Mouse (Mus musculus) ZHBTc4 (cell line): Measurements from ENCODE around the gene Vegfd.

ENCODE experiments used
- DNase-seq: peaks from one replicate; pipeline ENCODE4 v3.0.0-alpha.2; 2011; ENCODE audit warnings: low read depth, low spot score

The Vegfd gene

GRCm38 (mm10) chrX:164373081-164373480 is at the start of gene Vegfd:
Gene Vegfd, plus strand, starts transcription at chrX:164373378.
- no peak for DNase-seq

DNA sequence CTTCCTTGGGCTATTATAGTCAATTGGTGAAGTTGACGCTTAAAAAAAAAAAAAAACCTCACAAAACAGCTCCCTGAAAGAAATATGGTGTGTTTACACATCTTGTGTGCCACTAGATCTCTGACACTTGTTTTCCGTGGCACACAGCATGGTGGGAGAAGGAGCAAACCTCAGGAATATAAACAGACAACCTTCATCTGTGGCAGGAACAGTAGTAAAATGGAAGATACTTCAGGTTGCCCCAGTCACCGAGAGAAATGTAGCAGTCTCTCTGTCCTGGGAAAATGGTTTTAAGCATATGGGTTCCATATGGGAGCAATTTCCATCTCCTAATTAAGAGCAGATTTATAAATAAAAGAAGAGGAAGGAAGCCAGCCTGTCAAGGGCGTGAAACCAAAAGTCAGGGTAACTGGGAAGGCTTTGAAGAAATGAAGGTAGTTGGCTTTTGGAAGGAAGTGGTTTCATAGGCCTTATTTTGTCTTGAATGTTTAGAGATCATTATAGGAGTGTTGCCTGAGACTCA is 49.7 kb upstream of the Vegfd start:
- no peak for DNase-seq

- DNase-seq, result no peak
Measured at GRCm38 (mm10) chrX:164330351-164330750, 42.8 kb upstream of the Vegfd start.

DNA sequence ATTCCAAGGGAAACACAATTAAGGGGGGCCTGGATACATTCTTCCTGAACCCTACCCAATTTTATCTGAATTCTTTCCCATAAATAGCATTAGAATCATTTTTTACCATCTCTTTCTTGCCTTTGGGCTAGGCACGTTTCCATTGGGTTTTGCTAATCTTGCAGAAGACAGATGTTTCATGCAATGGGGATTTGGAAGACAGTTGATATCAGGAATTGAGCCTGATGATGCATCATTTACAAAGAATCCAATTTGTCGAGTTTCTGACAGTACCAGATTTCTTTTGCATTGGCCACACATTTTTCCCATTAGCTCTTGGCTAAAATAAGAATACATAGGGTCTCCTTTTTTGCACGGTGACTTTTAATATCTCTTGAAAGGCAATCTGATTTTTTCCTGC is 42.4 kb upstream of the Vegfd start:
- DNase-seq, result no peak

- DNase-seq, result no peak
Measured at GRCm38 (mm10) chrX:164338591-164338990, 34.6 kb upstream of the Vegfd start.

GRCm38 (mm10) chrX:164345359-164345938 is 27.7 kb upstream of the Vegfd start:
- DNase-seq, result no peak

DNA sequence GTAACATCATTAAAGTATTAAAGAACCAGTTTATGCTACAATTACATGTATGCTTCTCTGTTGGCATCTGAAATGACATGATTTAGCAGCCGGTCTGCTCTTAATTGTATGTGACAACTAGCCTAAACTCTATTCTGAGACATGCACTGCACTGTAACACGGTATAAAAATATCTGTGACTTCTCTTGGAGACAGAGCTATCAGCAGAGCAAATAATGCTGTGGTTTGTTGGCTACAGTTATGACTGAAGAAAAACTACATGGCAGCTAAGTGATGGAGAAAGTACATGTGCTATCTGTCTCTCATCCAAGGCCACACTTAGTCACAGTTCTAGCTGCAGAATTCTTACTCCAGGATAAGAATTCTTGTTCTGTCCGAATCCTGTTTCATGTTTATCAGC is 24.2 kb upstream of the Vegfd start:
- no peak for DNase-seq

DNA sequence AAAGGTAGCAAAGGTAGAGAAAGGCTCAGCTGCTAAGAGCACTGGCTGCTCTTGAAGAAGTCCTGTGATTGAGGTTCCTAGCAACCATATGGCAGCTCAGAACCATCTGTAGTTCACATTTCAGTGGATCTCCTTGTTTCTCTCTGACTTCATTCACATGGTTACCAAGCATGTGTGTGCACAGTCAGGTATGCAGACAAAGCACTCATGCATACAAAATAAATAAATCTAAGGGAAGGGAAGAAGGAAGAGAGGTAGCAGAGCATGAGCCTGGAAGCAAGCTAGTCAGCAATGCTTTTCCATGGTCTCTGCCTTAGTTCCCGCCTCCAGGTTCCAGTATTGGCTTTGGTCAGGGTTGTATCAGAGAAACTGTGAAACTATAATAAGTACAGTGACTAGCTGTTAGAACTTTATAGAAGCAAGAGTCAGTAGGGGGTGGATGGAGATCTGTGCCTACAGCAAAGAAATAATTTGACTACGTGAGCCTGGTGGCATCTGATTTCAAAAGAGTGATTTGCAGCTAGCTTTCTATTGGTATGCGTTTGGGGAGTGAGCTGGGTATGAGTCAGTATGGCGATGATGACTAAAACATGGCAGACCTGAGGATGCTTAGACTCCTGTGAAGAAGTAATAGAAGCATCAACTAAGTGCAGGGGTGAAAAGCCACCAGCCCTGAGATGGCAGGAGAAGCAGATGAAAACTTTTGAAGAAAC is 7.9 kb upstream of the Vegfd start:
- DNase-seq, result no peak

DNA sequence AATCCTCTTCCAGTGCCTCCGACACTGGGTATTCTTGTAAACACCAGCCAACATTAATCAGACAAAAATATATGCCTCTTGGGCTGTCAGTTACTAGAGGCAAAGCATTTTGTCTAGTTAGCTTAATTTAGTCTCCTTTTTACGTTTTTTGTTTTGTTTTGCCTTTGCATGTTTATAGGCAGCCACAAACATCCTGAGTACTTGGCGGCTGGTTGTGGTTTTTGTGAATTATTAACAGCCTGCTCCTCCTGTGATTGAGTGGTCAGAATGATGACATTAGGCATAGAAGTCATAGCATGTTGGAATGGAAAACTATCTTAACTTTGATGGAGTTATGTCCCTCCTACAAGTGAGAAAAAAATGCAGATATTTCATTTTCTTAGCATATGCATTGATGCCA is 2.6 kb upstream of the Vegfd start:
- no peak for DNase-seq

- no peak for DNase-seq
Measured at GRCm38 (mm10) chrX:164374586-164374985, 1.4 kb downstream of the Vegfd start.

GRCm38 (mm10) chrX:164379721-164380120 is 6.5 kb downstream of the Vegfd start:
- DNase-seq, result no peak

- DNase-seq, result peak; percentile 97
Measured at GRCm38 (mm10) chrX:164381618-164382408, 8.6 kb downstream of the Vegfd start.

- DNase-seq, result no peak
Measured at GRCm38 (mm10) chrX:164394091-164394490, 20.9 kb downstream of the Vegfd start.

DNA sequence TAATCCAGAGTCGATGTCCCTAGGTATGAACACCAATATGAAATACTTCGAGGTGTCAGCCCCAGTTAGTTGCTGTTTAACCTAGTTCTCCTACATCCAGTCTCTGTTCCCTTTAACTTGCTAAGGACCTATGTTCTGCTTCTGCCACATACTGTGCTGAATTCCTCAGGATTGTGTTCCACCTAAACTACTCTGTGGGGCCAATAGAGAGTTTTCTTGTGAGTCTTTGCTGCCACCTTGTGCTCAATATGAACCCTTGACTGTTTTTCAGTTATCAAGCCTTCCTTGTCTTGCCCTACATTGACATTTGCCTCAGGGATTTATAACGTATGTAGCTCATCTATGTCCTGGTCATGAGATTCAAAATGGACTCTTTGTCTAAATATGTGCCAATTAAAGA is 25.3 kb downstream of the Vegfd start:
- DNase-seq, result peak; percentile 58

- DNase-seq, result no peak
Measured at GRCm38 (mm10) chrX:164405080-164405649, 32.0 kb downstream of the Vegfd start.

- DNase-seq, result no peak
Measured at GRCm38 (mm10) chrX:164406133-164407022, 33.2 kb downstream of the Vegfd start.

- no peak for DNase-seq
Measured at GRCm38 (mm10) chrX:164408301-164408927, 35.2 kb downstream of the Vegfd start.

GRCm38 (mm10) chrX:164410562-164410961 is 37.4 kb downstream of the Vegfd start:
- no peak for DNase-seq

- DNase-seq, result no peak
Measured at GRCm38 (mm10) chrX:164416803-164417202, 43.6 kb downstream of the Vegfd start.

DNA sequence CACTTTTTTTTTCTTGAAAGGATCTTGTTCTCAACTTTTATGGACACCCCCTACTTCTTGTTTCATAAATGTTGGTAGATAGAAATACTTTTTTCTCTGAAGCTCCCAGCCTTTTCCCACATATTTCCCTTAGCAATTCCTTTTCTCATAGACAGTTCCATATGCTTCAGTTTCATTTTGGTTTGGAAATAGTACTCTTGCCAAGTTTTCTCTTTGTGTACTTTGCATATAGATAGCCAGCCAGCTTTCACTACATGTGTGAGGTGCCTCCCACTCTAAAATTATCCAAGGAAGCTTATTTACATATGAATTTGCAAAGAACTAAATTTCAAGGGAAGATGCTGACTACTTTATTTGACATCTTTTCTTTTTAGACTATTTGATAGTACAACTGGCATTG is 44.8 kb downstream of the Vegfd start:
- DNase-seq, result no peak
